Mouse (Mus musculus) ES-E14 (cell line): ENCODE data around the gene Plekho2. TPM values are rescaled to one million over a fixed set of nuclear protein-coding genes. Genes with fewer than 3 reads are reported as not detected.

Experiments used
- DNase-seq: peaks from one replicate; pipeline ENCODE4 v3.0.0-alpha.2; 2013; ENCODE audit warnings: low read depth, low spot score
- H3K27ac ChIP-seq: 2 replicates; pipeline ENCODE4 v1.5.1; 2012; ENCODE audit warnings: low read depth, mild to moderate bottlenecking, low read length, moderate library complexity, mixed read lengths; ENCODE audit not compliant: poor library complexity, insufficient read depth, severe bottlenecking
- H3K36me3 ChIP-seq: 2 replicates; pipeline ENCODE4 v1.6.1; 2012; ENCODE audit warnings: mild to moderate bottlenecking, low read length, moderate library complexity, mixed read lengths; ENCODE audit not compliant: control insufficient read depth, poor library complexity, insufficient read depth, severe bottlenecking
- H3K4me1 ChIP-seq, 2 experiments: fragments of 150-350 bp in 1 of 2; sonication (generic) in 1 of 2; 2 replicates each; pipeline ENCODE4 v1.6.1; 2012; ENCODE audit warnings: low read length in 2 of 2, mild to moderate bottlenecking in 1 of 2, mixed read lengths in 1 of 2; ENCODE audit not compliant: control insufficient read depth in 2 of 2, insufficient read depth in 2 of 2, poor library complexity in 1 of 2
- H3K4me3 ChIP-seq, 2 experiments: fragments of 150-350 bp in 1 of 2; sonication (generic) in 1 of 2; 2 replicates each; pipeline ENCODE4 v1.5.1; 2012; ENCODE audit warnings: low read length in 2 of 2, low read depth in 1 of 2, mild to moderate bottlenecking in 1 of 2, mixed read lengths in 1 of 2; ENCODE audit not compliant: insufficient read depth in 1 of 2, poor library complexity in 1 of 2, severe bottlenecking in 1 of 2
- H3K9ac ChIP-seq: 2 replicates; pipeline ENCODE4 v1.6.1; 2012; ENCODE audit warnings: low read depth, mild to moderate bottlenecking, low read length, mixed read lengths; ENCODE audit not compliant: poor library complexity, insufficient read depth, severe bottlenecking
- H3K9me3 ChIP-seq: fragments of 150-350 bp; sonication (generic); 2 replicates; pipeline ENCODE4 v1.6.1; 2012; ENCODE audit warnings: low read depth, mild to moderate bottlenecking, low read length; ENCODE audit not compliant: control insufficient read depth, insufficient read depth
- CHD2 ChIP-seq: IDR thresholded peaks from 2 replicates; pipeline ENCODE4 v1.6.1; 2014; ENCODE audit warnings: mild to moderate bottlenecking, low read depth, low read length, inconsistent platforms
- HCFC1 ChIP-seq: IDR thresholded peaks from 2 replicates; pipeline ENCODE4 v1.6.1; 2012; ENCODE audit warnings: low read length, inconsistent platforms, borderline replicate concordance; ENCODE audit not compliant: insufficient read depth
- MAFK ChIP-seq: IDR thresholded peaks from 2 replicates; pipeline ENCODE4 v1.6.1; 2014; ENCODE audit warnings: mild to moderate bottlenecking, low read depth, low read length, inconsistent platforms; ENCODE audit not compliant: insufficient read depth
- ZC3H11A ChIP-seq: IDR thresholded peaks from 2 replicates; pipeline ENCODE4 v1.6.1; 2012; ENCODE audit warnings: low read depth, mild to moderate bottlenecking, inconsistent platforms, low read length, borderline replicate concordance
- ZNF384 ChIP-seq: IDR thresholded peaks from 2 replicates; pipeline ENCODE4 v1.6.1; 2012; ENCODE audit warnings: low read depth, low read length, inconsistent platforms
- in situ Hi-C, 2 experiments: fragments of 600-800 bp; cut with MboI; formaldehyde crosslinking; loops; one replicate each; pipeline ENCODE4 v1.15.1; 2025; ENCODE audit warnings: low sequenced_read_pairs in 2 of 2, inconsistent platforms in 1 of 2; ENCODE audit not compliant: unreplicated experiment in 2 of 2
- total RNA-seq: library from RNA; depleted of rRNA; stranded (reverse); fragments of 300-350 nt; gene quantifications from 2 replicates; pipeline ENCODE4 v1.2.3, GENCODE M21; 2012

Gene Plekho2
- total RNA-seq, 1 experiment = 5.4 TPM

DNA sequence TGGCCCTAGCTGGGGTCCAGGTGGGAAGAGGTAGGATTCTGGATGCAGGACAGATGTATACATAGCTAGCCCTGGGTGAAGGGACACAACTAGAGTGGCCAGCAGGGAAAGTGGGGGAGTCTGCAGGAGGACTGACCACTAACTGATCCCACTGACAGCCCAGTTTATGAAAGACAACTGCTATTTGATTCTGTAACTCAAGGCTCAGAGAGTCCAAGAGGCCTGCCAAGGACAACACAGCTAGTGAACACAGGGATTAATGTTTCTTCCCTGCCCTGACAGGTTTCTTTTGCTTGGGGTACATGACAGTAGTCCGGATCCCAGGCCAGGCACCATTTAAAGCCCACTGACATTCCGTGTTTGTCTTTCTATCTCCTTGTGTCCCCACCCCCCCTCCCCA lies 27.3 kb upstream of the Plekho2 start:
- no peak for DNase-seq
- Histone ChIP-seq H3K4me1 (peaks cover 3% of the 10 kb centered on the region in 2 experiments; a peak in 3 of 4 replicates), H3K27ac (peak overlapping the region; percentile 77), H3K9me3 (no peaks in the 10 kb centered on the region), H3K36me3 (no peaks in the 10 kb centered on the region), H3K9ac (no peak overlapping the region), H3K4me3 (no peak overlapping the region)
- TF ChIP-seq ZC3H11A = no peak
- in situ Hi-C loops = loop anchor here (10.0 kb wide), 2 partner anchors 58 to 248 kb away; partner anchors contain the start of gene Oaz2 (in 2 of the 2)

GRCm38 (mm10) chr9:65606321-65607109 lies 26.7 kb upstream of the Plekho2 start:
- in situ Hi-C loops = loop anchor here (10.0 kb wide), 2 partner anchors 58 to 248 kb away; partner anchors contain the start of gene Oaz2 (in 2 of the 2)
- Histone ChIP-seq H3K27ac (peak overlapping the region; percentile 77), H3K4me3 (peak overlapping the region; percentile 6 to 54)

DNA sequence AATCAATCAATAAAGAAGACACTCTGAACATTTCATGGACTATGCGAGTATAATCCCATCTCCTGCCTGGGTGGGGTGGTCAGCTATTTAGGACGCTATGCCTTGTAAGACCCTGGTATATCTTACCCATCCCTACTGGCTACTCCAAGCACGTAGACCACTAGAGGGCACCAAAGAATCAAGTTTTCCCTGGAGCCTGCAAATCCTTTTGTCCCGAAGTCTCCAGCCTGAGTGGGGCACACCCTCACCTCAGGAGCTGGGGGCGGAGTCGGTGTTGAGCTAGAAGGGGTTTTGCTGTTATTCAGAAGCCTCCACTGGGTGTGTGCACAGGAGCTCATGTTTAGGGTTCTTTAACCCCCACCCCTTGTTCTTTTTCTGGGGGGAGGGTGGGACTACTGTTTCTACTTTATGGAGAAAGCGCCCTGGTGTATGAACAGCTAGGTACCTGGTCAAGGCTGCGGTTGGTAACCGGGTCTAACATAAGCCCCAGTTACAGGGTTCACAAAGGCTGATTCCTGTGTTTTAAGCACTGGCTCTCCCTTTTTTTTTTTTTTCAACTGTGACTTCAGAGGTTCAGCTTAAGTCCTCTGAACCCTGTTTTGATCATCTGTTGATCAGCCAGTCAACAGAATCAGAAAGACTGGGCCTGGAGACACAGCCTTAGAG lies 25.8 kb upstream of the Plekho2 start:
- H3K27ac ChIP-seq = peak overlapping the region; percentile 77
- in situ Hi-C loops = loop anchor here (10.0 kb wide), 2 partner anchors 59 to 249 kb away; partner anchors contain the start of gene Oaz2 (in 2 of the 2)
- peak overlapping the region; percentile 29; the same call in 1 of the 2 replicates for H3K9ac ChIP-seq

More at GRCm38 (mm10) chr9:65606321-65607109, 26.7 kb upstream of the Plekho2 start:
- no peak for DNase-seq
- H3K36me3 ChIP-seq = no peaks in the 10 kb centered on the region
- no peak for TF ChIP-seq CHD2
- H3K4me1 ChIP-seq = peaks cover 3% of the 10 kb centered on the region in 2 experiments; a peak in 3 of 4 replicates
- peak overlapping the region; percentile 29 for H3K9ac ChIP-seq
- no peaks in the 10 kb centered on the region for H3K9me3 ChIP-seq

GRCm38 (mm10) chr9:65603401-65604102 lies 23.7 kb upstream of the Plekho2 start:
- TF ChIP-seq MAFK (no peak), HCFC1 (no peak), ZNF384 (no peak), CHD2 (no peak), ZC3H11A (no peak)
- DNase-seq = peak; percentile 56
- H3K9ac ChIP-seq = peak overlapping the region; percentile 21; the same call in 1 of the 2 replicates
- H3K4me3 ChIP-seq = no peak overlapping the region
- in situ Hi-C loops = loop anchor here (10.0 kb wide), 2 partner anchors 61 to 251 kb away; partner anchors contain the start of gene Oaz2 (in 2 of the 2)
- peak overlapping the region; percentile 9; the same call in 1 of the 2 replicates for H3K27ac ChIP-seq
- peaks cover 3 to 6% of the 10 kb centered on the region in 2 experiments for H3K4me1 ChIP-seq
- no peaks in the 10 kb centered on the region for H3K9me3 ChIP-seq
- H3K36me3 ChIP-seq = no peaks in the 10 kb centered on the region

More for the DNA sequence above, 25.8 kb upstream of the Plekho2 start:
- Histone ChIP-seq H3K4me1 (peaks cover 3% of the 10 kb centered on the region in 2 experiments; a peak in 3 of 4 replicates), H3K4me3 (peak overlapping the region in 1 of 2 experiments; percentile 54; a peak in 2 of 4 replicates), H3K9me3 (no peaks in the 10 kb centered on the region), H3K36me3 (no peaks in the 10 kb centered on the region)
- DNase-seq = peak; percentile 98
- TF ChIP-seq ZNF384 = peak; percentile 62; the same call in 1 of the 2 replicates
- peak; percentile 90 for TF ChIP-seq ZC3H11A
- TF ChIP-seq HCFC1 = no peak
